Mouse (Mus musculus) monocyte, adult 5-6 weeks (primary cell): ENCODE measurements around the gene Gjb3. TPM values are rescaled to one million over a fixed set of nuclear protein-coding genes. Genes with fewer than 3 reads are reported as not detected.

Experiments used
- ATAC-seq: fragments of 153-309, 156-312 bp; replicated peaks from 2 replicates; pipeline ENCODE4 v1.8.0; 2017; ENCODE audit warnings: mild to moderate bottlenecking; ENCODE audit not compliant: low TSS enrichment, insufficient number of reproducible peaks, severe bottlenecking, poor library complexity, low FRiP score
- total RNA-seq: library from RNA; stranded (forward); fragments of 200-1000, 200-491, 200-594 nt; gene quantifications from 3 replicates; pipeline ENCODE4 v1.2.3, GENCODE M21; 2017

Gjb3 gene
- total RNA-seq, result not detected in 3 replicates

DNA sequence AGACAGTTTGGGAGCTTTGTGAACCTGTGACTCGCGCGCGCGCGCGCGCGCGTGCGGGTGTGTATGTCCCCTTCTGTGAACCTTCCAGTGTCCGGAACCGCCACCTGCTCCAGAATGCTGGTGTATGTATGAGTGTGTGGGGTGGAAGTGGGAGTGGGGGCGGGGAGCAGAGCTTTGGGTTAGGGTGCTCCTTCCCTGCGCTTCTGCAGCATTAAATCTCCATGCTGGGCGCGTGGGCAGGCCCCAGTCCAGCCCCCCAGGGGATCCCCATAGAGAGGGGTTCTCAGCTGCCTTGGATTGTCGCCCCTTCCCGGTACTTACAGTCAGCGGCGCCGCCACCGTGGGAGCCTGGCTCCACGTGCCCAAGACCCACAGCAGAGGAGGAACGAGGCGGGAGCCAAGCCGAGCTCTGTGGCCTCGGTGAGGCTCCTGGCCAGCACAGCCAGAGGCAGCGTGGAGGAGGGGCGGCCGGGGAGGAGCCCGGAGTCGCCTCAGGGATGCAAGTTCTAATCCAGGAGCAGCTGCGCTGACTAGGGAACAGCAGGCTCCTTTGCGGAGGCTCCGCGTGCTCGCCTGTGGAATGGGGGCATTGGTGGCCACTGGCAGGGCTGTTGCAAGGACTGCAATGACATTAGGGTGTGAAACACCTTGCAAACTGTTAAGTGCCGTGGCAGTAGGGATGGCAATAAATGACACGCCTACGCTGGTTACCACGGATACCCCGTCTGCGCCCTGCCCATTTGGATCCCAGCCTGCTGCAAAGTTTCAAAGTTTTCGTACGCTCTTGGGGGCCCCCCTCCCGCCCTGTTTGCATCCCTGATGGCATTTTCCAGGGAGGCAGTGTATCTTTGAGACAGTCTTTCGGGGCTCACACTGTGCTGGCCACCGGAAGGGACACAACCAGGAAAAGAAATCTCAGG is at the start of gene Gjb3:
Gene Gjb3, minus strand, starts transcription at position 664 of the 920 bp plus-strand sequence.
- no peak for ATAC-seq

DNA sequence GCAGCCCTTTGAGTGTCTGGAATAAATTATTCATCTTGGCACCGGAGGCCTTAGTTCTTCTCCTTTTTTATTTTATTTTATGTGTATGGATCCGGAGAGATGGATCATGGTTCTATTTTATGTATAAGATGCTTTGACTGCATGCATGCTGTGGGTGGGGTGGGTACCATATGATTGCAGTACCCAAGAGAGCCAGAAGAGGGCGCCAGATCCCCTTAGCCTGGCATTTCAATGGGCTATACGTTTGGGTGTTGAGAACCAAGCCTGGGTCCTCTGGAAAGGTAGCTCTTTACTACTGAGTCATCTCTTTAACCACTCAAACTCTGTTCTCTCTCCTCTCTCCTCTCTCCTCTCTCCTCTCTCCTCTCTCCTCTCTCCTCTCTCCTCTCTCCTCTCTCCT is 46.7 kb upstream of the Gjb3 start:
- no peak for ATAC-seq

DNA sequence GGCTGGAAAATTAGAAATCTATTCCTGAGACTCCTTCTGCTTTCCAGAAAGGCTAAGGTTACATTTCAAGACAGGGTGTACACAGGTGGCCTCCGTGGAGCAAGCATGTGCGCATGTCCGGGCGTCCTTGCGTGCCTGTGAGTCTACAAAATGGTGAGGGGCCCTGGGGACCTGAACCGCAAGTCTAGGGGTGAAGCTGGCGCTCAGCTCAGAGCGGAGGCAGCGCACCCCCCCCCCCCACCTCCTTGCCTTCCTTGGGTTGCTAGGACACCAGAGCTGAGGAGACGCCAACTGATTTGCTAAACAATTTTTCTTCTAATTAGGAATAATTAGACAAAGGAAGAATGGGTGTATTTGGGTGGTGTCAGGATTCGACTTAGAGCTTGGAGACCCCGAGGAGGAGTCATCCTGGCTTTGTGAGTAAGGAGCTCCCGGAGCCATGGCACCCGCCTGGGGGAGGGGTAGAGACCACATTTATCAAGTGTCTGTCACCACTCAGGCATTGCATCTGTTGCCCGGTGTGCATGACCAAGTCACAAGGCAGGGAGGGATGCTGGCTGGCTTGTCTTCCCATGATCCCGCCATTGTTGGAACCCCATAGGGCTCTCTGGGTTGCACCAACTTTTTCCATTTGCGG is 45.0 kb upstream of the Gjb3 start:
- no peak for ATAC-seq

DNA sequence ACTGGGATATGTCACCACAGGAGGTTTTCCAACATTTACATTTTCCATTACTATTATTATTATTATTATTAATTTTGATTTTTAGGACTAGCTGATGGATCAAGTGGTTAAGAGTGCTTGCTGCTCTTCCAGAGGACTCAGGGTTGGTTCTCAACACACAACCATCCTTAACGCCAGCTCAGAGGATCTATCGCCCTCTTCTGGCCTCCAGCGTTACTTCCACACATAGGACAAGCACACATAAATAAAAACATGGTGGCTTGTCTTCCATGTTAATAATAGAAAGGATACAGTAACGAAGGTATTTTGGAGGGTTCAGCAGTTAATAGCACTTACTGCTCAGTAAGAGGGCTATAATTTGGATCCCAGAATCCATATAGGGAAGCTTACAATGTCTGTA is 44.0 kb upstream of the Gjb3 start:
- ATAC-seq, result no peak

DNA sequence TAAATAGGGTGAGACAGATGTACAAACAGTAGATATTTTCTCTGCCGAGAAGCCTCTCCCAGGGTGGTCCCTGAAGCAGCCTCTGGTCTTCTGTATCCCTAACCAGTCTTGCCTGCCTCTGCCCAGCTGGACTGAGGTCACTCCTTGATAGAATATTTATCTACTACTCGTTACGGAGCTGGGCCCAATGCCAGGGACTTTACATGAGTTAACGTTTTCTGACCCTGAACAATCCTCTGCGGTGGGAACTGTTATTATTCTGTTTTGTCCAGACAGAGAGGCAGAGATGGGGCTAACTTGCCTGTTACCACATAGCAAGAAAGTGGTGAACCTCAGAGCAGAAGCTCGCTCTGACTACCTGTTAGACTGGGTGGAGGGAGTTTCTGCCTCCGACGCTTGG is 42.8 kb upstream of the Gjb3 start:
- no peak for ATAC-seq

DNA sequence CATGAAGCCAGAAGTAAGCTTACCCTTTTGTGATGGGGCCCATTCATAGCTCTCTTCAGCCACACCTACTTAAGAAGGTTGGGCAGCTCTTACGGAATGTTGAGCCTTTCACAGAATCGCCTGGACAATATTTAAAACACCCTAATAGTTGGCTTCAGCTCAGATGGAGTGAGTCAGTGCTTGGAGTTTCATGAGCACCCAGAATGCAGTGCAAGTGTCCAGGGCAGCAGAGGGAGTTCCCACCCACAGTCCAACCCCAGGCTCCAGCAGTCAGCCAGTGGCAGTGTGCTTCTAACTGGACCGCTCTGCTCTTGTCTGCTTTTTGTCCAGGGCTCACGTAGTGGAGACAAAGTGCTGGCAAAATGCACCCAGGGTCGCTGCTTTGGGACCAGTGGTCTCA is 40.9 kb upstream of the Gjb3 start:
- no peak for ATAC-seq

DNA sequence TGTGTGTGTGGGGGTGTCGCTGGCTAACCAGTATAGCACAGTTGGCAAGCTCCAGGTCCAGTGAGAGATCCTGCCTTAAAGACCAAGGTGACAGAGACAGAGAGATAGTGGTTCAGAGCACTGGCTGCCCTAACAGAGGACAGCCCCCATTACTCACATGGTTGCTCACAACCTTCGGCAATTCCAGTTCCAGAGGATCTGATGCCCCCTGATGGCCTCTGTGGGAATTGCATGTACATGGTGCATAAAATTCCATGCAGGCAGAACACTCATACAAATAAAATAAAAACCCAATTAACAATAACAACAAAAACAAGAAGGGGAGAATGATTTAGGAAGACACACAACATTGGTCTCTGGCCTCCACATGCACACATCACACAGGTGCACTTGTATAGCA is 39.8 kb upstream of the Gjb3 start:
- no peak for ATAC-seq

DNA sequence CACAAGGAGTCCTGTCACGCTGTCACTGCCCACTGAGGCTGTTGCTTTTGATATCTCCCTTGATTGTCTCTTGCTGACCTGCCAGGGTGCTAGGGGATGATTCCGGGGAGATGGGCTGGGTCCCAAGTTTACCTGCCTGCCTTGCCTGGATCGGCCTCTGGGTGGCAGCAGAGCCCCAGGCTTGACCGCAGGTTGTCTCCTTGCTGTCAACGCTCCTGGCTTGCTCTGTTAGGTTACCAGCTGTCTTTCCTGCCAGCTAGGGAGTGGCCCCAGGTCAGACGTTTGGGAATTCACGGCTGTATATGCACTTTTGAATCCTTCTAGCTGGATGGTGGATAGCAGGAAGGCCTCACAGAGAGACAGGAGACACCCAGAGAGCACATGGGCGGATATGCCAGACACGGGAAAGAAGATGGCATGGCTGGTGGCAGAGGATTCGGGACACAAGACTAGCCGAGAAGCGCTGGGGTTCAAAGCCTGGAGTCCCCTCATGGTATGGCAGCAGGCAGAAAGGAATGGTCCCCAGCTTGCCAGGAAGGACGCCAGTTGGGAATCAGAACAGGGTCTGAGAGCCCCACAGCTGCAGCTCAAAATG is 37.8 kb upstream of the Gjb3 start:
- no peak for ATAC-seq

DNA sequence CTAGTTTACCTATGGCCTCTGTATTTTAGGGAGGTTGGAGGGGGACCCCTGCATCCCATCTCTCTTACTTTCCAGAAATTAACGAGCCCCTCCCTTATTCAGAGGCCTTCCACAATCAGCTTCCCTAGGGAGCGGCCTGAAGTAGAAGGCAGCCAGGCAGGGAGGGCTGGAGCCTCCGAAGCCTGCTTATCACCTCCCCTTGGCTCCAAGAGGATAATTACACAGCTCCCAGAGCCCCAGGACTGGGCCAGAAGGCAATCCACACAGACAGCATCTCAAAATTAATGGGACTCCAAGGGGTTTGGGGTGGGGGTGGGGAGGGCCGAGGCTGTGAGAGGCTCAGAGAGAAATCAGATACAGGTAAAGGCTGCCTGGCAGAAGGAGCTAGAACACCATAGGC is 35.2 kb upstream of the Gjb3 start:
- no peak for ATAC-seq

DNA sequence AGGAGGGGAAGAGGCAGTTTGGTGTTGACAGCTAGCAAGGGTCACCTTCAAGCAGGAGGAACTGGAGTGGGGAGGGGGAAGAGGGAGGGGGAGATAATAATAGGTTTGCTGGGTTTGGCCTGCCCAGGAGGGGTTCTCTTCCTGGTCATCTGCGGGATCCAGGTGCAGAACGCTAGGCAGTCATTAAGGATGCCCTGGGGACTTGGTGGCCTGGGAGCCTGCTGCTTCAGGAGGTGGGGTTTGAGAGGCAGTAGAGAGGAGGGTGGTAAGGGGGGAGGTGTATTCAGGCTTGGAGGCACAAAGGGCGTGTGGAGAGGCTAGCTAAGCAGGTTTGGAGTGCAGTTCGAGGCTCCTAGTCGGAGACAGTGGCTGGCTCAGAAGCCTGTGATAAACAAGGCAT is 34.8 kb upstream of the Gjb3 start:
- no peak for ATAC-seq

DNA sequence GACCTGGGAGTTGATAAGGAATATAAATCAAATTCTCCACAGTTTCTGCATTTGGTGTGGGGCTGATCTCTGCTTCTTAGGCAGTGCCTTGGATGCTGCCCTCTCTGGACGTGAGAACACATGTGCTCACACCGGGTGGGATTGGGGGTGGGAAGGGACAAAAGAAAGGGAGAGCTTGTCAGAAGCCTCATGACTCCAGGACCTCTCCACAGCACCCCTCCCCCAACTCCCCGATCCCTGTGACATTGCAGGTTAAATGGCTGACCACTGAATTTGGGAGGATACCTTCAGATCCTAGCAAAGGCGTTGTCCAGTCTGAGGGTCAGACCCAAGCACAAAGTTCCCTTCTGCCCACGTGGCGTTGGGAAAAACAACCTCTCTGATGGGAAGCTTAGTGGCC is 33.8 kb upstream of the Gjb3 start:
- ATAC-seq, result no peak

DNA sequence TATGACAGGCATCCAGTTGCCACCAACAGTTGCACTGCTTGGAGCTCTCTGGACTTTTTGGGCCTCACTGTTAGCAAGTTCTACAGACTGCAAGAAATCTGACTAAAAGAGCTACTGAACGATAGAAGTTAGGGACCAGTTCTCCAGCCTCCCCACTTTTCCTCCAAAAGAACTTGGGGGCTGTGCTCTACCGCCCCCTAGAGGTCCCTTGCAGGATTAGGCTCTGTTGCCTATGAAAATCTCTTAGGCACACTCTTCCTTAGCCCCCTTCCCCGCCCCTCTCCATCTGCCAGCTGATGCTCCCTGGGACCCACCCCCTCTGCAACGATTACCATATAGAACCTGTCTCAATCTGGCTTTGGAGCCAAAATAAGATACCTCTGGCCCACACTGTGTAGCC is 32.7 kb upstream of the Gjb3 start:
- no peak for ATAC-seq

DNA sequence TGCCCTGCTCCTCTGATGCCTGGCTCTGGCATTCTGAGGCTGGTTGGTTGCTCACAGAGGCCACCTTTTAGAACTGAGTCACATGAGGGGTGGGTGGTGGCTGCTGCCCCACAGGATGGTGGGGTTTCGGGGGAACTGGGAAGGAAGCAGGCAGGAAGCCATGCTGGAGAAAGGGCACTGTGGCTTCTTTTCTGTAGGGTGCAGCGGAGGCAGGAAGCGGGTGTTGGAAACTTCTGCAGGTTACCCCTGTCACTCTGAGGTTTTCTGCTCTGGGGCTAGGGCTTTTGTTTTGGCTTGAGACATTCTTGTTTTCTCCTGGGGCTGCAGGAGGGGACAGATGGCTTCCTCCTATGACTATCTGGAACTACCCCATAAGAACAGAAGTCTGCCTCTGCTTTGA is 31.9 kb upstream of the Gjb3 start:
- ATAC-seq, result no peak

DNA sequence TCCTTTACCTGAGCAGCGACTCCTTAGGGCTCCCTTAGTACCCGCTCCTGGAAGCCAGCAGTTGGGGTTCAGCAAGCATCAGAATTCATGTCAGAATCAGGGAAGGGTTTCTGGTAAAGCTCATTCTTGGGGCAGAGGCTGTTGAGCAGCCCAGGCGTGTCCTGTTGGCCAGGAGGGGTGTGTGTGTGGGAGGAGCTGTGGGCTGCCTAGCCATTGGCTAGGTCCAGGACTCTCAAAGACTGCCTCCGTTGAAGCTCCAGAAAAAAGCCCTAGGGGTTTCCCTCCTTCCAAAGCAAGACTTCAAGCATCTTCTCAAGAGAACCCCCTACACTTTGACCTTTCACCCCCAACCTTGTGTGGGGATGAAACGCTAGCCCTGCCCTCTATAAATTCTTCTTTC is 27.4 kb upstream of the Gjb3 start, which contains the start of gene Gjb5:
Gene Gjb5, minus strand, starts transcription at position 164 of the 400 bp plus-strand sequence.
- no peak for ATAC-seq

DNA sequence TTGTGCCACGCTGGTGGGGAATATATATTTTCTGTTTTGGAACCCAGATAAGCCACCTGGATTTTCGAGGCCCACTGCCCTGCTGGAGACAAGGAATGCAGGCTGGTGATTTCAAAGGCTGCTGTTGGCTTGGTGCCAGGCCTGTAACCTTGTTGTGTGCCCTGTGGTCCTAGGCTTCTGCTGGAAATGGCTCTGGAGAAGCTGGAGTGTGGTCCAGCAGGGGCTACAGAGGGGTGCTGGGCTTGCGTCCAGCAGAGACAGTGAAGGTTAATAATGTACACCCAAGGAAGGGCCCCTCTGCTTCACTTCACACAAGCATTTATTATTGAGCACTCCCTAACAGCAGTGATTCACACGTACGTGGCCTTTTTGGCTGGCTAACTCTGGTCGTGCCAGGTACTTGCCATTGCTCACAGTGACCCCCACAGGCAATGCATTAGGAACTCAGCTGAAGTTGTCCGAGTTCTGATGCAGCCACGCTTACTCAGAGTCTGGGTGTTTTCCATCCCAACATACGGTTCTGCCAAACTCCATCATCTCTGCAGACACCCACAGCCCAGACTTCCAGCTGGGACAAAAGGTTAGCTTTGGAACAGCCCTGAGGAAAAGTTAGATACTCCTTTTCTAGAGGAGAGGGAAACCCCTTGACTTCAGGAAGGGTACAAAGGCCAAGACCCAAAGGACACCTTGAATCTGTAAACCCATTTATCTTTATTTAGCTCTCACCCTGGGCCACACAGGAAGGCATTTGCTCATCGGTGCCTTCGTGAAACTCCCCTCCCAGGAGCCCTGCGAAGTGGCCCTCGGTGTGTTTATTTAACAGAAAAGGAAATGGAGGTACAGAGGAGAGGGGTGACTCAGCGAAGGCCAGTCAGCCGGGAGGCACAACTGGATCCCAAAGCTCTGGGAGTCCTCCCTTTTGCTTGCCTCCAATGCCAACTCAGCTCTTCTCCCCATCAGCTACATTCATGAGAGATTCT is 24.2 kb upstream of the Gjb3 start:
- ATAC-seq, result no peak

DNA sequence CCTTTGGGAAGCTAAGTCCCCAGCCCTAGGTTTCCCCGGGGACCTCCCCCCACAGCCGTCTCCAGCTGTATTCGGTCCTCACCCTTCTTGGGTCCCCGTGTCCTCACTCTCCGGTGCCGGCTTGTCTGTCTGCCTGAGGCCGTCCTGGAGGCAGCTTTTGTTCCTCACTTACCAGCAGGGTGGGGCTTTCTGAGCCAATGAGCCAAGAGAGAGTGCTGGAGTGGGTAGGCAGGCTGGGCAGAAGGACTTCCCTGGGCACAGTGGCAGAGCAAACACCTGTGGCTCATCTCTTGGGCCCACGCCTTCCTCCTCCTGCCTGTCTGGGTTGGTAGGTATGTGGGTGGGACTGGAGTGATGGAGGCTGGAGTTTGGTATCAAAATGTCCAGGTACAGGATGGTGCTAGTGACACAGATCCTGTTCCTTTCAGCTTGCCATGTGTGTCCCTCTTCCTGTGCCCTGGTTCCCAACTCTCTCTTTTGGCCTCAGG is 23.4 kb upstream of the Gjb3 start, which contains the start of gene Gjb4:
Gene Gjb4, minus strand, starts transcription at position 131 of the 488 bp plus-strand sequence.
- no peak for ATAC-seq

DNA sequence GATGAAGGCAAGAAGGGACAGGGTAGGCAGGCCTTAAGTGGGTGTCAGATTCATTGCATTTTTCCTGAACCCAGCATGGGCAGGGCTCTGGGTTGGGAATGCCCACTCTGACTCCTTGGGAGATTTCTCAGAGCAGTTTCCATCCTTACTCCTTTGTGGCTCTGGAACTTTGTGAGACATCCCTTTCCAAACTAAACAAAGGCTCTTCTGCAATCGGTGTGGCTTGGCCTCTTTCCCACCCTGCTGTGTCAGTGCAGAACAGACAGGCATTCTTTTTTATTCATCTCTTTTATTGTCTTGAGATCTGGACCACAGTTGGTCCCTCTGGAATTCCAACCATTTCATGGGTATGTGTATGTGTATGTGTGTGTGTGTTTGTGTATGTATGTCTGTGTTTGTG is 21.9 kb upstream of the Gjb3 start:
- ATAC-seq, result no peak

DNA sequence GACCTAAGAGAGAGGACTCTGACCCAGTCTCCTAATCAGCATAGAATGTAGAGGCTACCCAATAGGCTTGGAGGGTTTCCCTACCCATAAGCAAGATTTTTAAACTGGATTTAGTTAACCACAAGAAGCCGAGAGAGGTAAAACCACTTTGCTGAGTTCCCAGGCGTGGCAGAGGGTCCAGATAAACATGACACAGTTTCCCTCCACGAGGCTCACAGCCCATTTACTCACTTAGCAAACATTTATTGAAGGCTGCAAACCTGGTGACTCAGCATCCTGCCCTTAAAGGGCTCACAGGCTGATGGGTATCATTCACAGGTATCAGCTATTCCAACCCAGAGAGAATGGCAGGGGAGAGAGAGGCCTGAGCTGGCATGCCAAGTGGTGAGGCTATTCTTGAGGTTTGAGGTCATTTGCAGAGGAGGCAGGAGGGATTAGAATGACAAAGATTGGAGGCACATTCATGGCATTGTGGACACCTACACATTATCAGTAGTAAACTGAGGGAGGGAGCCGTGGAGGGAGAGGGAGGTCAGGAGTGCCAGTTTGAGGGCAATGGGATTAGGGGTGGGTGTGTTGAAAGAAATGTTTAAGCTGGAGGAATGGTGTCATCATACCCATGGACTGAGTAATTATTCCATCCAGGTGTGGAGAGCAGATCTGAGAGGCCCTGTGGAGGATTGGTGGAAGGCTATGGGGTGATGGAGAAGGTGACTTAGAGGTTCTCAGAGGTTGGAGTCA is 19.1 kb upstream of the Gjb3 start:
- ATAC-seq, result no peak
